Mouse (Mus musculus) brain, embryonic 14.5 days (tissue): ENCODE data around the gene Jakmip3.

Experiments used
- CTCF ChIP-seq: fragments of 200-500 bp; IDR thresholded peaks from 2 replicates; pipeline ENCODE4 v1.5.1; 2012; ENCODE audit warnings: inconsistent platforms, mild to moderate bottlenecking, moderate library complexity, borderline replicate concordance; ENCODE audit not compliant: insufficient read depth, insufficient read length; ENCODE audit errors: extremely low read depth
- POLR2A ChIP-seq: fragments of 200-500 bp; IDR thresholded peaks from 2 replicates; pipeline ENCODE4 v1.6.1; 2012; ENCODE audit warnings: mild to moderate bottlenecking, inconsistent platforms, borderline replicate concordance; ENCODE audit not compliant: poor library complexity, insufficient read depth, insufficient read length, severe bottlenecking; ENCODE audit errors: extremely low read depth

DNA sequence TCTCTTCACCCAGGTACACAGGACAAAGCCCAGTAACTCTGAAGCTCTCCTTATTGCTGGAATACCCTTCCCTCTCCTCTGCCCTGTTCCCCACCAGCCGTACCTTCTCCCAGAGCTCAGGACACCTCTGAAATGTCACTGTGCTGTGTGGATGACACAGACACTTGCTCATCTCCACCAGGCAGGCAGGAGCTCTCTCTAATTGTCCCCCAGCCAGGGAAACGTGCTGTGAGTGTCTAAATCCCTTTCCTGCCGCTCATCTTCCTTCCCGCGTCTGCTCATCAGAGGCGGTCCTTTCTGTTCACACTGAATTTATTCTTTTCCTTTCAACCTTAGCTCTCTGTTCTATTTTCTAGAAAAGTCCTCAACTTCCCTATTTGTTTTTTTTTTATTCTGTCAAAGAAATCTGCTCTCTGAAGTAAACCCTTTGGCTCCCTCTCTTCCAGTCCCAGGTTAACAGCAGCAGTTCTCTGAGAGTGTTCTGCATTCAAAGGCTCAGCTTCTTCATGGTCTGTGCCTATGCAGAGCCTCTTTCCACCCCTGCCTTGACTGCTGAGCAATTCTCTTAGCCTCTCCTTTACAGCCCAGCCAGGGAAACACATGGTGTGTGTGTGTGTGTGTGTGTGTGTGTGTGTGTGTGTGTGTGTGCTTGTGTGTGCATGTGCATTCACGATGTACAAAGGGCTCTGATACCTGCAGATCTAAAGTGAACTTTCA lies 69.4 kb downstream of the Jakmip3 start:
- TF ChIP-seq POLR2A (no peak), CTCF (no peak)
